Mouse (Mus musculus) lung, embryonic 16.5 days (tissue): ENCODE results near the gene Abtb2. TPM values are rescaled to one million over a fixed set of nuclear protein-coding genes. Genes with fewer than 3 reads are reported as not detected.

Experiments
- ATAC-seq: fragments of 200-750 bp; cut with Nextera tagmentation; 2 replicates; pipeline ENCODE4 v1.8.0; 2017; ENCODE audit warnings: low read depth, mild to moderate bottlenecking, moderate library complexity
- H3K27ac ChIP-seq: fragments of 300-500 bp; sonication (generic); 2 replicates; pipeline ENCODE4 v1.5.1; 2014; ENCODE audit warnings: mild to moderate bottlenecking, control low read depth, low read length
- H3K27me3 ChIP-seq: fragments of 300-500 bp; sonication (generic); 2 replicates; pipeline ENCODE4 v1.6.1; 2014; ENCODE audit warnings: low read depth, low read length, mixed read lengths; ENCODE audit not compliant: control insufficient read depth, insufficient read depth
- H3K36me3 ChIP-seq: fragments of 300-500 bp; sonication (generic); 2 replicates; pipeline ENCODE4 v1.6.1; 2014; ENCODE audit warnings: low read length; ENCODE audit not compliant: control insufficient read depth, insufficient read depth
- H3K4me1 ChIP-seq: fragments of 300-500 bp; sonication (generic); replicated peaks from 2 replicates; pipeline ENCODE4 v1.6.1; 2014; ENCODE audit warnings: low read length, mixed read lengths; ENCODE audit not compliant: control insufficient read depth, insufficient read depth
- H3K4me2 ChIP-seq: fragments of 300-500 bp; sonication (generic); 2 replicates; pipeline ENCODE4 v1.6.1; 2014; ENCODE audit warnings: low read depth, low read length, control low read depth
- H3K4me3 ChIP-seq: fragments of 300-500 bp; sonication (generic); 2 replicates; pipeline ENCODE4 v1.5.1; 2014; ENCODE audit warnings: mild to moderate bottlenecking, low read length, control low read depth
- H3K9ac ChIP-seq: fragments of 300-500 bp; sonication (generic); 2 replicates; pipeline ENCODE4 v1.6.1; 2014; ENCODE audit warnings: low read length, control low read depth
- H3K9me3 ChIP-seq: fragments of 300-500 bp; sonication (generic); 2 replicates; pipeline ENCODE4 v1.6.1; 2016; ENCODE audit warnings: low read length; ENCODE audit not compliant: control insufficient read depth
- WGBS: fragments of 180-500 bp; shearing (Covaris S2); extraction: QIAGEN DNeasy Blood & Tissue Kit; methylation state at CpG from one replicate; pipeline ENCODE4 v1.1.7; 2014; 5-methylcytosine and 5-hydroxymethylcytosine counted together
- polyA plus RNA-seq: library from polyadenylated mRNA; unstranded; fragments of >200 nt; fragmentation: Nextera tagmentation; extraction: Ambion mirVana; gene quantifications from 2 replicates; pipeline ENCODE4 v1.2.1, GENCODE M21; 2015

Gene Abtb2
- polyA plus RNA-seq, 1 experiment from 2014 or later = 7.7 TPM

DNA sequence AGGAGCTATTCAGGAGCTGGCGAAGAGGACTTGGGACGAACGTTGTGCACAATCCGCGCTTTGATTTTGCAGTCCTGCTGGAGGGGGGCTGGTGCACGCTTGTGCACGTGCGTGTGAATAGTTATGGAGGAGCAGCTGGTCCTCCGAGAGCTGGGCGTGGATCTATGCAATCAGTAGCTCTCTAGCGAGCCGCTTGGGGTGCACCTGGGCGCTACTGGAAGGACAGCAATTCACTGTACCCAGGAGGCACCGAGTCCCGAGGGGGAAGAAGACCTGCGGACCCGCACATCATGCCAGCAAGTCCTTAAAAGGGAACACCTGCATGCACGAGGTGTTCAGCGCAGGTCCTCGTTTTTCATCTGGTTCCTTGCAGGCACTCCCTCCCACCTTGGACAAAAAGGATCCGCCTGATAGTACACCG is 929 bp upstream of the Abtb2 start:
- Histone ChIP-seq H3K4me2 (peak overlapping the region; percentile 84), H3K27ac (no peak overlapping the region), H3K4me3 (peak overlapping the region; percentile 68), H3K9me3 (no peaks in the 10 kb centered on the region), H3K36me3 (no peaks in the 10 kb centered on the region), H3K9ac (peak overlapping the region; percentile 25; the same call in 1 of the 2 replicates), H3K4me1 (peaks cover 13% of the 10 kb centered on the region; the same call in 1 of the 2 replicates), H3K27me3 (no peaks in the 10 kb centered on the region)
- no peak for ATAC-seq
- 2% methylated on average over 22 of the region's 22 CpGs for WGBS

DNA sequence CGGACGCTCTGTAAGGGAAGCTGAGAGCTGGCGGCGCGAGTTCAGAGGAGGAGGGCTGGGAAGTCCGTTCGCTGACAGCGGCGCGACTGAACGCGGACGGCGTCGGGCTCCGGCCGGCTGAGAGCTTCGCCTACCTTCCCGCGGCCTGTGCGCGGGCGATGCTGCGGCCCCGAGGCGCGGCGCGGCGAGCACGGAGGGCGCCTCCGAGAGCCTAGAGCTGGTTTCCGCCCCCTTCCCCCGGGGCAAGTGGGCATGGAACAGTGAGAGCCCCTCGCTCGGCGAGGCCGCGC is 258 bp downstream of the Abtb2 start:
- ATAC-seq = peak; percentile 61
- H3K4me2 ChIP-seq = peak overlapping the region; percentile 84
- H3K27ac ChIP-seq = peak overlapping the region; percentile 79
- no peaks in the 10 kb centered on the region for H3K36me3 ChIP-seq
- WGBS = 0% methylated on average over 24 of the region's 40 CpGs
- H3K9me3 ChIP-seq = no peaks in the 10 kb centered on the region
- no peaks in the 10 kb centered on the region for H3K27me3 ChIP-seq
- peak overlapping the region; percentile 76 for H3K9ac ChIP-seq
- H3K4me1 ChIP-seq = peaks cover 13% of the 10 kb centered on the region; the same call in 1 of the 2 replicates
- H3K4me3 ChIP-seq = peak overlapping the region; percentile 68

DNA sequence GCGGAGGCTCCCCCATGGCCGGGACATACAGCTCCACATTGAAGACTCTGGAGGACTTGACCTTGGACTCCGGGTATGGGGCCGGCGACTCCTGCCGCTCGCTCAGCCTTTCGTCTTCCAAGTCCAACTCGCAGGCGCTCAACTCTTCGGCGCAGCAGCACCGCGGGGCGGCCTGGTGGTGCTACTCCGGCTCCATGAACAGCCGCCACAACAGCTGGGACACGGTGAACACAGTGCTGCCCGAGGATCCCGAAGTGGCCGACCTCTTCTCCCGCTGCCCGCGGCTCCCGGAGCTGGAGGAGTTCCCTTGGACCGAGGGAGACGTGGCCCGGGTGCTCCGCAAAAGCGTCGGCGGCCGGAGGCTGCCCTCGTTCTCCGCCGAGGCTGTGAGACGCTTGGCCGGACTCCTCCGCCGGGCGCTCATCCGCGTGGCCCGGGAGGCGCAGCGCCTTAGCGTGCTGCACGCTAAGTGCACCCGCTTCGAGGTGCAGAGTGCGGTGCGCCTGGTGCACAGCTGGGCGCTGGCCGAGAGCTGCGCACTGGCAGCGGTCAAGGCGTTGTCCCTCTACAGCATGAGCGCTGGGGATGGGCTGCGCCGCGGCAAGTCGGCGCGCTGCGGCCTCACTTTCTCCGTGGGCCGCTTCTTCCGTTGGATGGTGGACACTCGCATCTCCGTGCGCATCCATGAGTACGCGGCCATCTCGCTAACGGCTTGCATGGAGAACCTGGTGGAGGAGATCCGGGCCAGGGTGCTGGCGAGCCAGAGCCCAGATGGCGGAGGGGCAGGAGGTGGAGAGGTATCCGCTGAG is 807 bp downstream of the Abtb2 start:
- Histone ChIP-seq H3K36me3 (no peaks in the 10 kb centered on the region), H3K9me3 (no peaks in the 10 kb centered on the region), H3K27me3 (no peaks in the 10 kb centered on the region), H3K4me3 (peak overlapping the region; percentile 68), H3K27ac (peak overlapping the region; percentile 79), H3K4me1 (peaks cover 13% of the 10 kb centered on the region; the same call in 1 of the 2 replicates), H3K4me2 (peak overlapping the region; percentile 84), H3K9ac (peak overlapping the region; percentile 76)
- ATAC-seq = peak; percentile 49
- under 1% methylated on average over 79 of the region's 79 CpGs for WGBS

DNA sequence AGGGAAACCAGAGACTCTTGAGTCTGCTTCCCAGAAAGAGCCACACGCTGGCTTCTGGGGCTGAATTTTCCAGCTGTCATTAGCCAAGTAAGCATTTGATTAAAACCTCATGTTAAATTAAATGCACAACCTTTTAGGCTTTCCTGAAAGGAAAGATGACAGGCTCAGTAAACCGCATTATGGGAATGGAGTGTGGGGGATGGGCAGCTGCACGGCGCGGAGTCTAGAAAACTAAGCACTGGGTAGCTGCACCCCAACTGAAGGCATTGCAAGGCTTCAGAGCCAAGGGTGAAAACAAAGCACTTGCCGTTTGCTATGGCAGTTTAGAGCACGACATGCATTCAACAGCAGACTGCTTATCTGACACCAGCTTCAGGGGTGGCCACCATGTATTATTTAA is 2.1 kb downstream of the Abtb2 start:
- 18% methylated on average over 7 of the region's 7 CpGs for WGBS
- Histone ChIP-seq H3K4me3 (peak overlapping the region; percentile 68), H3K27ac (no peak overlapping the region), H3K9me3 (no peaks in the 10 kb centered on the region), H3K36me3 (no peaks in the 10 kb centered on the region), H3K4me1 (peaks cover 13% of the 10 kb centered on the region; the same call in 1 of the 2 replicates), H3K27me3 (no peaks in the 10 kb centered on the region), H3K9ac (0 out of 2 replicates have a peak overlapping the region, but pooled peaks have one; percentile 3), H3K4me2 (peak overlapping the region; percentile 84)
- ATAC-seq = no peak

DNA sequence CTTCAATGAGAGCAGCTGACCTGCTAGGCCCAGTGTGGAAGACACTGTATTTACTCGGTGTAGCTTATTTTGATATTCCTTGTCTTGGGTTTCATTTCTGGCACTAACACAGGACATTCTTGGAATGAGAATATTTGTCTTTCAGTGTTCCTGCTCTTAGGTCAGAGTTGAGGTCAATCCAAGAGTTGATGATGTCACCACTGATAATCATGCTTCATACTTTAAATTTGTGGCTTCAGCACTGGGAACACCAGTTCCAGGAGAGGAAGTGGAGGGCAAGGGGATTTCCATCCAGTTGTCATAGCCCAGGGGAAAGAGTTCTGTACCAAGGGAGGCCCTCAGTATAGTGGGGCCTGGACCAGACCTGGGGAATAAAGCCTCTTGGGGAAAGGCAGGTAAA is 3.6 kb downstream of the Abtb2 start:
- 29% methylated on average over 1 of the region's 1 CpGs for WGBS
- H3K9me3 ChIP-seq = no peaks in the 10 kb centered on the region
- H3K4me3 ChIP-seq = no peak overlapping the region
- no peaks in the 10 kb centered on the region for H3K27me3 ChIP-seq
- no peak for ATAC-seq
- H3K4me2 ChIP-seq = no peak overlapping the region
- no peak overlapping the region for H3K9ac ChIP-seq
- peaks cover 13% of the 10 kb centered on the region; the same call in 1 of the 2 replicates for H3K4me1 ChIP-seq
- no peak overlapping the region for H3K27ac ChIP-seq
- H3K36me3 ChIP-seq = no peaks in the 10 kb centered on the region

DNA sequence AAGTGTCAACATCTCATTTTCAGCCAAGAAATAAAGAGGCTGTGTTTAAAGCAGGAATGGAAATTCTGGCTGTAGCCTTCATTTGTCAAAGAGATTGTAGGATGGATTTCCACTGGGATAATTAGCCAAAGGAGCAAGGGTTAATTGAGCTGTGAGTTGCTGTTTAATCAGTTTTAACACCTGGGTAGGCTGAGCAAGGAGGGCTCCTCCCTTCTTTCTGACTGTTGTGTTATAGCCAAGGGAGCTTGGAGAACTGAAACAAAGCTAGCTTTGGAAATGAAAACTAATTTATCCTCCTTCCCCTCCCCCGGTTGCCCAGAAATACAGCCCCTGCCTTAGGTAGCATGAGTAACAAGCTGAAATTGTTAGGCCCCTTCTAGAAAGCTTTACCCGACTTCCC is 6.2 kb downstream of the Abtb2 start:
- Histone ChIP-seq H3K4me2 (no peak overlapping the region), H3K27ac (no peak overlapping the region), H3K9me3 (no peaks in the 10 kb centered on the region), H3K4me1 (peaks cover 7% of the 10 kb centered on the region), H3K9ac (no peak overlapping the region), H3K36me3 (no peaks in the 10 kb centered on the region), H3K27me3 (no peaks in the 10 kb centered on the region), H3K4me3 (no peak overlapping the region)
- WGBS = 68% methylated on average over 2 of the region's 2 CpGs
- no peak for ATAC-seq

DNA sequence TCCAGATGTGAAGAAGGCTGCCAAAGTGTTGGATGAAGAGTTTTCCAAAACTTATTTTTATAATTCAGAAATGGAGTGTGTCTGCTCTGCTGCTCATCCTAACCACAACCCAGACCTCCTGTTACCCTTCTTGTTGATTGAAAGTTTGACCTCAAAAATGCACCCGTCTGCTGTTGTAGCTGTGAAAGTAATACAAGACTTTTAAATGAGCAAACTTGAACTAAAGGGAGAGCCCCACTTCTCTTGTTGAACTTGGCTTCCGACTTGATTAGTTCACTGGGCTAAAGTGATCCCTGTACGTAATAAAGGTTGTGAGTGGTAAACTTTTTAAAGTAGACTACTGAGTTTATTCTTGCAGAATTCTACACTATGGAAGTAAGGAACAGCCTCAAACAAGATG is 10.3 kb downstream of the Abtb2 start:
- Histone ChIP-seq H3K4me1 (peaks cover 12% of the 10 kb centered on the region), H3K9me3 (no peaks in the 10 kb centered on the region), H3K27ac (no peak overlapping the region), H3K9ac (no peak overlapping the region), H3K27me3 (no peaks in the 10 kb centered on the region), H3K4me2 (no peak overlapping the region), H3K4me3 (no peak overlapping the region), H3K36me3 (no peaks in the 10 kb centered on the region)
- 66% methylated on average over 3 of the region's 3 CpGs for WGBS
- ATAC-seq = no peak

DNA sequence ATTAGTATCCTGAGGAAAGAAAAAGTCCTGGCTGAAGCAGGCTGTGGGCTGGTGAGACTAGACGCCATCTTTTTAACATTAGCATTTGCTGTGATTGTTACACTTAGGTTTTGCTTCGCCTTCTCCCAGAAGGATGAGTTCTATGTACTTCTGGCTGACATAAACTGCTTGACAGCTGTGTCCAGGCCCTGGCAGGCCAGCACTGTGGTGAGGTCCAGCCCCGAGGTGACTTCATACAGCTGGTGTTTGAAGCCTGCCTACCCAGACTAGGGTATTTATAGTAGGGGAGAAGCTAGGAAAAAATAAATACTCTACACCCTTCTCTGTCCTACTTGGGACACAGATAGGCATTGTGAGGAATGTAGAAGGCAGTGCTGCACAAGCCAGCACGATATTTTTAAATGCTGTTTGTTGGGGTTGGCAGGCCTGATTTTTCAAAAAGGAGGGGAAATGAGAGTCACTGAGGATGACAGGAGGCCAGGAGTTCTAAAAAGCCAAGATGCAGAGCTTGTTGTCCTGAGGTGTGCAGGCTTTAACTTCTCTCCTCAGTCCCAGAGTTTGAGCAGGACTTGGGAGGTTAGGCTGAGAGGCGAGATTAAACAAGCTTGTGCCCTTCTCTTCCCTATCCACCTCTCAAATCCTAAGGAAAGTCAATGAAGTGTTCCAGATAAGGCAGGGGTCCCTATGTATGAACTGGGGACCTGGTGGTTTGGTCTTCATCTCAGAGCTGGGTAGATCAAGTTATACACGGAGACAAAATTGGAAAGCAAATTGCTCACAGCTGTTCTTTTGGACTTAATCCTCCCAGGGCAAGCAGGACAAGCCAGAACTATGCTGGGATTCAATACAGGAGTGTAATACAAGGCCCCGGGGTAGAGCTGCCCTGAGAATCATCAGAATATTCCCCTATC is 11.9 kb downstream of the Abtb2 start:
- Histone ChIP-seq H3K9ac (no peak overlapping the region), H3K27me3 (no peaks in the 10 kb centered on the region), H3K4me1 (peaks cover 14% of the 10 kb centered on the region), H3K27ac (peak overlapping the region; percentile 50), H3K9me3 (no peaks in the 10 kb centered on the region), H3K4me3 (no peak overlapping the region), H3K36me3 (no peaks in the 10 kb centered on the region), H3K4me2 (no peak overlapping the region)
- 46% methylated on average over 7 of the region's 7 CpGs for WGBS
- ATAC-seq = peak; percentile 92

DNA sequence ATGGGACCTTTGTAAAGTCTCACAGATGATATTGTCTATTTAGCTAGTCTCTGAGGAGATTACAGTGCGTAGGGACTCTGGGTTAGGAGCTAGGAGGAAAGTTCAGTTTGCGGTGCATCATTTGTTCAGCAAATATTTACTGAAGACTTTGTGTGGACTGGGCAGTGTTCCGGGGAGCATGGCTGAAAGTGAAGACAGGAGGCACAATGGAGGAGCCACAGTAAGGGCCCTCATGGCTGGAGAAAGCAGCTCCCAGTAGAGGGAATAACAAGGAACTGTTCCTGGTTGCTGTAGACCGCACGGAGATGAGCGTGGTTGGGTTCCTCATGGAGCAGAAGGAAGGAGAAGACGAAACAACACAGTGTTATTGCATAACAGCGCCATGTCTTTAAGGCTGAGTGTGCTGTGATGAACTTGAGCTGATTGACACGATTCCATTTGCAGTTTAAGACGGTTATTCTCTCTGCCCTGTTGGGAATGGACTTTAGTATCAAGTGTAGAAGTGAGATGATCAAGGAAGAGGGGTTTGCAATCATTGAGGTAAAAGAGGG is 12.6 kb downstream of the Abtb2 start:
- H3K4me2 ChIP-seq = no peak overlapping the region
- ATAC-seq = no peak
- WGBS = 86% methylated on average over 10 of the region's 10 CpGs
- H3K4me1 ChIP-seq = peaks cover 18% of the 10 kb centered on the region
- no peak overlapping the region for H3K9ac ChIP-seq
- H3K36me3 ChIP-seq = no peaks in the 10 kb centered on the region
- no peak overlapping the region for H3K27ac ChIP-seq
- H3K9me3 ChIP-seq = no peaks in the 10 kb centered on the region
- H3K27me3 ChIP-seq = no peaks in the 10 kb centered on the region
- no peak overlapping the region for H3K4me3 ChIP-seq
